Mouse (Mus musculus): ENCODE results near the gene Tbcel. TPM values are rescaled to one million over a fixed set of nuclear protein-coding genes. Genes with fewer than 3 reads are reported as not detected.

The Tbcel gene
- 7.1 and 12.7 TPM in 2 replicates for polyA plus RNA-seq (2012)

DNA sequence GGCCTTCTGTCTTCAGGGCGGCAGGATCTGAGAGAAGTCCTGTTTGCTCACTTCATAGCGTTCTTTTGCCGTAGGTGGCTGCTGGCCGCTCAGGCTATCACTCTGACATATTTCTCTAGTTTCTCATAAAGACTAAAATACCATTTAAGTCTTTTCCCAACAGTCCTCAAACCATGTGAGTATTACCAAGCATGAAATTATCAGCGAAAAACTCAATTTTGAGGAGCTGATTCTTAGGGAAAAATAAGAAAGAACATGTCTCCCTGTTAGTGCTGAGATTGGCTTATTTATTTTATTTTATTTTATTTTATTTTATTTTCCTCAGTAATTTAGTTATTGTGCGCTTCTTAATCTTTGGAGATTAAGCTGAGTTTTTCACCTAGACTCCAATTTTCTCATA lies at the start of gene Tbcel:
Gene Tbcel, minus strand, starts transcription at position 101 of the 400 bp plus-strand sequence.
- no peak for TF ChIP-seq GATA1 (IDR thresholded peaks at IDR 0.05; ENCODE audit: low read length)

DNA sequence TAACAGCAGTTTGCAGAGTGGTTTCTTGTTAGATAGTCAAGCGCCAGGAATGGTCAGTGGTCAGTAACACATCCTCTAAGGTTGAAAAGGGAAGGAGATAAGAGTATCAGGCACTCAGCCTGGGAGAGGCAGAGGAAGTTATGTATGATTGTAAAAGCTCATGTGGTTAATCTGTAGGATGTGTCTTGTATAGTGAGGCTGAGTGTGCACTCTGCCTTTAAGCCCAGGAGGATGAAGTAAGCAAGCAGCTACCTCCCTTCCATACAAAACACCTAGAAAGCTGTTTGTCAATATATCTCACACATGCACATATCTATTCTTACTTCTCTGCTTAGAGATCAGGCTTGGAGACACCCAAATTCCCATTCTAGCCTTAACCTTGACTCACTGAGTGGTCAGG lies 47.6 kb upstream of the Tbcel start:
- TF ChIP-seq GATA1 (IDR thresholded peaks at IDR 0.05; ENCODE audit: low read length) = no peak

DNA sequence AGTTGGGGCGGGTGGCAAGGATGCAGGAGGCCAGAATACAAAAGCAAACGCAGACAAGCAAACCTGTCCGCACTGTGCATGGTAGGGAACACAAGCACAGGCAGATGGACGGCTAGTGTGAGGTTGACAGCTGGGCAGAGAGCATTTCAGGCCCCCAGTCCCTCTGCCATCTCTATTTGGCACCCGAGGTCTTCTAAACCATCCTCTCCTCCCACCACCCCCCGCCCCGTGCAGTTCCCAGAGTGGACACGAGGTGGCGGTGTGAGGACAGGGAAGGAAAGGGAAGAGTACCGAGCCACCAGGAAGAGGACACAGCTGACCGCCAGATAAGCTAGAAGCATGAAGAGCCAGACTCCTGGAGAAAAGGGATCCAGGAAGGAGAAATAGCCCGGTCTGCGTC lies 42.5 kb upstream of the Tbcel start:
- no peak for TF ChIP-seq GATA1 (IDR thresholded peaks at IDR 0.05; ENCODE audit: low read length)

DNA sequence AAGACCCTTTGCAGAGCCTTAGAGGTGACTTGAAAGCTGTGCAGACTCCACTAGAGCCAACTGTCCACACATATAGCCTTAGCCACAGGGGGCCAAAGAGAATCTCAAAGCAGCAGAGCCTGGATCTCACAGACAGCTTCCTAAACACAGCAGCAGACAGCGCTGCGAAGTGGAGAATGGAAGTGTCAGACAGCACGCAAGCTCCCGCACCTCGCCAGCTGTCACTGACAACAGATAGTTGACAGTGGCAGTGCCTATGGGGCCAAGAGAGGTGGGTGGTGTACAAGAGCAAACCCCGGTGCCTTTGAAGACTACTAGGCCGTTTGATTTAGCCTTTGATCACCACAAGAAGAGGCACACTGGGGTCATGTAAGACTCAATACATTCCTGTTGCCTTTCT lies 41.4 kb upstream of the Tbcel start:
- TF ChIP-seq GATA1 (IDR thresholded peaks at IDR 0.05; ENCODE audit: low read length) = no peak

DNA sequence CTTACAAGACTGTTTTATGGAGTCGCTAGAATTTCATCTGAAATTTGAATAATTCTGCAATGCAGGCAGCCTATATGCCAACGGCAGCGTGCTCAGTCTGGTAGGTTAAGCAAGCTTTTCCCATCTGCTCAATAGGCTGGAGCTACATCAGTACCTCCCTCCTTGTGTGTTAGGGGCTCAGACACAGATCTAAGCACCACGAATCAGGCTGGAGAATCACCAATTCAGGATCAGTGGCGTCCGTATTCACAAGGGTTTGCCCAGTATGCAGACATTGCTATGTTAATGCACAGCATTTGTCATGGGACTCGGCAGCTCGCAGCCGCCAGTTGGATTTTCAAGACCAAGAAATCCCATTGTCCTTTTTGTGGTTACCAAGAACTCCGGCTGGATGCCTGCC lies 36.9 kb upstream of the Tbcel start:
- no peak for TF ChIP-seq GATA1 (IDR thresholded peaks at IDR 0.05; ENCODE audit: low read length)

DNA sequence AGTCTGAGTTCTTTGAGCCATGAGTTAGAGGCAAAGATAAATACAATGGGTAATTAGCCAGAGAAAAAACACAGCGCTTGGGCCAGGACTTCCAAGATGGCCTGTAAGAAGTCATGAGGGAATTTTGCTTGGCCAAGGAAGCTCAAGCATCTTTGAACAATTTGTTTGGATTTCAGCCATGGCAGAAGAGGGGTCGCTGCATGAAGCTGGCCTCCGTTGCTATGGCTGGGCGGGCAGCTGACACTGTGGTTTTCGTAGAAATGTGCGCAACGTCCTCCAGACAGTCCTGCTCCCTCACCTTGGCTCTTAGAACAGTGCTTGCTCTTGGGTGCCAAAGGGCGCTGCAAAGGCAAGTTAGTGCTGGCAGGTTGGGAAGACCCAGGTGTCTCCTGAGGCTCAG lies 25.9 kb upstream of the Tbcel start:
- no peak for TF ChIP-seq GATA1 (IDR thresholded peaks at IDR 0.05; ENCODE audit: low read length)

DNA sequence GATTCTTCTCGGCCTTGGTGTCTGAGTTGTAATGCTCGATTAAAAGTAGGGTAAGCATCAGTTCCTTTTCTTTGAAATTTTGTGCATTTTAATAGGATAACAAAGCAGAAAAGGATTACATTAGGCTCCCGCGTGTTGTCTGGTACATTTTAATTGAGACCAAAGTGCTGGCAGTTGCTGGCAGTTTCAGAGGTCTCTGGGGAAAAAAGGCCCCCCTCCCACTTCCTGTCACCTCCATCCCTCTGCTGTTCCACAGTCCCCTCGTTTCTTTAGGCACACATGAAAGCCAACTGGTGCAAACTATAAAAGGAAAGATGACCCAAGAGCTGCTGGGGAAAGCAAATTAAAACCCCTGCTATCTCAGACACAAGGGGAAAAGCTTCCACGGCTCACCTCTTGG lies 25.4 kb upstream of the Tbcel start:
- TF ChIP-seq GATA1 (IDR thresholded peaks at IDR 0.05; ENCODE audit: low read length) = no peak

DNA sequence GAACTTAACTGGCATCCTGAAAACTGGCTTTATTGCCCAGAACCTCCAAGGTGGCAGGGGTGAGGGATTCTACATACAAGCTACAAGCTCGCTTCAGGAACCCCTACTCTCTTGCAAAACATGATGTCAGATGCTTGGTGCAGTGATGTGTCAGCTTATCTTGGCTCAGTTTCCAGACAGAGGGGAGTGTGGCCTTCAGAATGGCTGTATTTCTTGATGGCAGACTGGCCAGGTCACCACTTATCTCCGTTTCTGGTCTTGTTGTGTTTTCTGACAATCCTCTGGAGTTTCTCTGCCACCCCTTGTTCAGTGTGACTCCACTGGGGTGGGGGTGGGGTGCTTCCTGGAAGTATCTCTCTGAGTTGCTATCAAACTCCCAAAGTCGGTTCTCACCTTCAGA lies 24.3 kb upstream of the Tbcel start:
- TF ChIP-seq GATA1 (IDR thresholded peaks at IDR 0.05; ENCODE audit: low read length) = no peak

DNA sequence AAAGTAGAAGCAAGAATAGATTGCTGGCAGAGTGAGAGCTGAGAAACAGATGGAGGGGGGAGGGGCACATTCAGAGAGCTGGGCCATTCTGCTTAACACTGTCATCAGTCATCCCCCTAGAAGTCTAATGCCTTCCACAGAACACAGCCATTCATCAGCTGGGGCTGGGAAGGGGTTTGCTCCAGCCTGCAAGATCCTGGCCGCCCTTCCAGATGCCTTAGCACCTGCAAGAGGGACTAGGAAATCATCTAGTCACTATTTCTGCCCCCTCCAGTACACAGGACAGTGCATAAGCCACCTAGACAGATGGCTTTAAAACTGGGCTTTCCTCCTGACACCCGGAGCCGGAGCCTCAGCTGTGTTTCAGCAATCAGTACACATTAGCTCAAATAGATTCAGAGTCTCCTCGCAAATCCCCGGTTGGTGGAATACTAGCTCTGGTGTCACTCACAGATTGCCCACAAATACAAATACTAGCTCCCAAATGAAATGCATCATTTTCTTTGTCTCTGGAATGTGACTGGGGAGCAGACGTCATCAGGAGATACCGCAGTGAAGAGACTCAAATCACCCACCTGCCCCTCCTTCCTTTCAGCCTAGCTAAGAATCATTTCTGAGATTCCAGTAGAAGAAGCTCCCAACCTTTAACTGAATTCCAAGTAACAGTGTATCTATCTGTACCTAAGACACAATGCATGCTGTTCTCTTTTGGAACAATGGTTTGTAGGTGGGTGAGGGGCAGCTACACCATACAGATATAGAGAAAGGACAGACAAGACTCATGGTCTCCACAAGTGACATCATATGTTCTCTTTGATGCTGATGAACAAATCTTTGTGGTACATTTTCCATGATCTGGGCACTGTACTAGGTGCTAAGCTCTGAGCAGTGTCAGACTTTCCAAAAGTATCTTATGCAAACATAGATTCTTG lies 22.9 kb upstream of the Tbcel start:
- TF ChIP-seq GATA1 (IDR thresholded peaks at IDR 0.05; ENCODE audit: low read length) = no peak

DNA sequence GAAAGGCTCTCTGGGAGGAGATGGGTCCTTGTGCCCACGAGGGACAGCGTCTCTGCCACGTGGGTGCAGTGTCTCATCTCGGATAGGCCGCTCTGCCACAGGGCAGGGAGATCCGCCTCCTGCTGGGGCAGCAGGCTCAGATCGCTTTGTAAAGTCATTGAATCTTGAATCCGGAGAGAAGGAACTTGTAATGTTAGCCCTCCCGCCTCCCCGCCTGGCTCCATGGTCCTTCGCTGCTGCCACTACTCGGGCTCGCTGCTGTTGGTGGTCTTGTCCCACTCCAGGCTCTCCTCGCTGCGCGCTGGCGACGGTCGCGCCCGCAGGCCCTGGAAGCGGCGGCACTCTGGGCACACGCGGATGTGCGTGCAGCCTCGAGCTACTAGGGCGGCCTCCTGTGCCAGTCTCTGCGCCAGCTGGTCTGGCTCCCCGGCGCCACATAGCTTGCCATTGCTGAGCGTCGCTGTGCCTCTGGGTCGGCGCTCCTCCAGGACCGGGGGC lies 13.0 kb upstream of the Tbcel start:
- no peak for TF ChIP-seq GATA1 (IDR thresholded peaks at IDR 0.05; ENCODE audit: low read length)

DNA sequence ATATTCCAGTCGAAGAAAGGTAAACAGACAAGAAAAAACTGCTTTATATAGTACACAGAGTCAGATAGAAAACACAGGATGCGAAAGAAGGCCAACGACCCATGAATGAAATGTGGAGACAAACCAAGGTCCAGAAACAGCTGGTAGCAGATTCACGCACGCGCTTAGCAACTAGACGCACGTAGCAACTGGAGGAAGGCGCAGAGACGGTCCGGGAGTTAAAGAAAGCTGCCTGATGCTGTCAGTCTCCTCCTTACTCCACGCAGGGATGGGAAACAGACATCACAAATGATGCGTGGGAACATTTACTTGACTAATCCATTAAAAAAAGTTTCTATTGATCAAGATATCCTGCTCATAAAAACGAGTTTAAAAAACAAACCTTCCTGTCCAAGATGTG lies 10.6 kb upstream of the Tbcel start:
- no peak for TF ChIP-seq GATA1 (IDR thresholded peaks at IDR 0.05; ENCODE audit: low read length)

DNA sequence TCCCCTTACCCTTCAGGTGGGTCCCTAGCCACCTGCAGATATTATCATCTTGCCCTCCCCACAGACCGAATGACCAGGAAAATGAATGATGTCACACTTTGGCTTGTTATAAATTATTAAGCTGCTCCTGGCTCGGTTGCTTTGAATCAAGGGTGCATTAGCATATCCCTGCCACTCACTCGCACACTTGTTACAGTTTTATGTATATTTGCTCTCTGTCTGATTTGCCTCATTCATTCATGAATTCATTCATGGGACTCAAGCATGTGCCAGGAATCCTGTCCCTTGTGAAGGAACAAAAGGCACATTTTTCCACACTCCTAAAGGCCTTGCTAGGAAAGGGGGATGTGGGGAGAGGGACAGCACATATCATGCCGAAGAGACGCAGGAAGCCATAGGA lies 5.5 kb upstream of the Tbcel start:
- TF ChIP-seq GATA1 (IDR thresholded peaks at IDR 0.05; ENCODE audit: low read length) = no peak

DNA sequence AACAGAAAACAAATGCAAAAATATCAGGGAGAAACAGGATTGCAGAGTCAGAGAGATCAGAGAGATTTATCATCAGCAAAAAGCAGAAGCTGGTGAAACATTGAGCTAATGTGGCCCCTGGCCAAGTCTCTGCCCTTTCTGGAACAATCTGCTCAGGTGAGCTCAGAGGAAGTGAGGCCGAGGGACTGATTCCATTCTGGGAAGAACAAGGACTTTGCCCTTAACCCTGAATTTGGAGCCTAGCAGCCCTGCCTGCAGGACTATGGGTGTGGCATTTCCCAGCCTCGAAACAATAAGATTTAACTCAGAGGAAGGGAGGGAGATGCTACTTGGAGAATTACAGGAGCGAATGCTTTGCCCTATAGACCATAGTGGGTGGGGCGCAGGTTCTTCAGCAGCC lies 4.7 kb upstream of the Tbcel start:
- TF ChIP-seq GATA1 (IDR thresholded peaks at IDR 0.05; ENCODE audit: low read length) = no peak

DNA sequence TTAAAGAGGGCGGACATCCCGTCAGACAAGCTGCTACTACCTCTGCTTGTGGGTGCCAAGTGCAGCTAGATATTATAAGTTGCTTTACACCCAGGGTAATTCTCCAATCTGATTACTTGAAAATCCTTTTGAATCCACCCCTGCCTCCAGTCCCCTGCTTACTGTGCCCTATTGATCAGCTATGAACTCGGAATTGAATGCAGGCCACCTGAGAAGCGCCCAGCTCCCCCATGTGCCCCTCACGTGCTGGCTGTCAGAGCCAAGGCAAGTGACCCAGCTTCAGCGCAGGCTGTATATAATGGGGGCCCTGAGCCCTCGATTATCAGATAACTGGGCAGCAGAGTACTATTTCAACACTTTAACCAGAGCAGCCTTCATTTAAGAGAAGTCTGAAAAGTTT lies 626 bp upstream of the Tbcel start:
- TF ChIP-seq GATA1 (IDR thresholded peaks at IDR 0.05; ENCODE audit: low read length) = no peak

DNA sequence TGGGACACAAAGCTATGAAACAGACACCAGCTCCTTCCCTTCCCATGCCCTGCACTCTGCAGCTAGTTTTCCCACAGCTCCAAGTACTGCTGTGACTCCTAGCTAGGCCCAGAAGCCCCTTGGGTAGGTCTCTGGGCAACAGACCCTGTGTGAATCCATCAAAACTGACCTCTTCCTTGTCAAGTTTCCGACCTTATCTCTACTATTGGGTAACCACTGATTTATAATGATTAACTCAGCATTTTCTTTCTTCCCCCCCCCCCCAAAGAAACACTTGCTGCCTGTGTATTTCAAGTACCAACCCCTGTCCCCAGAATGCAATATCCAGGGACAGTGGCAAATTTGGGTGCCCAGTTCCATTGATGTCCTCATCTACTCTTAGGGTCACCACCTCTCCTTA lies 587 bp downstream of the Tbcel start:
- no peak for TF ChIP-seq GATA1 (IDR thresholded peaks at IDR 0.05; ENCODE audit: low read length)

DNA sequence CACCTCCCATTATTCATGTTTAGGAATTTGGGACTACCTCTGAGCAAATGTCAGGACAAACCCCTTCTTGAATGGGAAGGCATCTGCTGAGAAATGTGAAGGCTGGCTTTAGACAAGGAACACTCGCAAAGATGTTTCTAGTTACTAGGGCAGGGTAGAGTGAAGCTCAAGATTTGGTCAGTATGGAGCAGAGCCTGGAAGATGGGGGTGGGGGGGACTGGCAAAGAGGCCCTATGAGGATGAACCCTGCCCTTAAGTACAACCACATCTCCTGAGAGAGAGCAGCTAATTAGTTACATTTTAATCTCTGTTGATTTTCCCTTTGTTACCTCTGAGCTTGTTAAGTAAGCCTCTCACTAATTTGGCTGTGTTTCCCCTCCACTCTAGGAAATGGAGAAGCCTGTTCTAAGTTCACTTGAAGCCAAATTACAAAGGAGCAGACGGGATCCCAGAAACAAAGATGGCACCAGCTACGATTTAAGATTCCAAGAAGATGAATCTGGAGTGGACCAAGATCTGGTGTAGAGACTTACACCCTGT lies 2.6 kb downstream of the Tbcel start:
- no peak for TF ChIP-seq GATA1 (IDR thresholded peaks at IDR 0.05; ENCODE audit: low read length)

DNA sequence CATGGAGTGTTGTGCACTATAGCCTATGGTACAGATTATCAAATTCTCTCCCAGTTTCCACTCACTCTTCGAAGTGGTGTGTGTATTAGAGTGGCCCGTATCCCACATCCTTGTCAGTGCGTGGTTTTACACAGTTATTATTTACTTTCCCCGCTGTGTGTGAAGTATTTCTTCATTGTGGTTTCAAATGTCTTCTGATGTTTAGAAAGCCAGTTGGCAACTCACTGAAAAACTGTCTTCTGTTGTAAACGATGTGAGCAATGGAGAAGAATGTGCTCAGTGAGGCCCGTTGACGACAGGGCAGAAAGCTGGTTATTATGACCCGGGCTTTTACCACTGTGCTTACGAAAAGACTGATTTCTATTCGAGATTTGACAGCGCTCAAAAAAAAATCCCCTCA lies 3.0 kb downstream of the Tbcel start:
- TF ChIP-seq GATA1 (IDR thresholded peaks at IDR 0.05; ENCODE audit: low read length) = no peak
